9 mouse cellular contexts compared by ENCODE assay signal in the genomic region with DNA sequence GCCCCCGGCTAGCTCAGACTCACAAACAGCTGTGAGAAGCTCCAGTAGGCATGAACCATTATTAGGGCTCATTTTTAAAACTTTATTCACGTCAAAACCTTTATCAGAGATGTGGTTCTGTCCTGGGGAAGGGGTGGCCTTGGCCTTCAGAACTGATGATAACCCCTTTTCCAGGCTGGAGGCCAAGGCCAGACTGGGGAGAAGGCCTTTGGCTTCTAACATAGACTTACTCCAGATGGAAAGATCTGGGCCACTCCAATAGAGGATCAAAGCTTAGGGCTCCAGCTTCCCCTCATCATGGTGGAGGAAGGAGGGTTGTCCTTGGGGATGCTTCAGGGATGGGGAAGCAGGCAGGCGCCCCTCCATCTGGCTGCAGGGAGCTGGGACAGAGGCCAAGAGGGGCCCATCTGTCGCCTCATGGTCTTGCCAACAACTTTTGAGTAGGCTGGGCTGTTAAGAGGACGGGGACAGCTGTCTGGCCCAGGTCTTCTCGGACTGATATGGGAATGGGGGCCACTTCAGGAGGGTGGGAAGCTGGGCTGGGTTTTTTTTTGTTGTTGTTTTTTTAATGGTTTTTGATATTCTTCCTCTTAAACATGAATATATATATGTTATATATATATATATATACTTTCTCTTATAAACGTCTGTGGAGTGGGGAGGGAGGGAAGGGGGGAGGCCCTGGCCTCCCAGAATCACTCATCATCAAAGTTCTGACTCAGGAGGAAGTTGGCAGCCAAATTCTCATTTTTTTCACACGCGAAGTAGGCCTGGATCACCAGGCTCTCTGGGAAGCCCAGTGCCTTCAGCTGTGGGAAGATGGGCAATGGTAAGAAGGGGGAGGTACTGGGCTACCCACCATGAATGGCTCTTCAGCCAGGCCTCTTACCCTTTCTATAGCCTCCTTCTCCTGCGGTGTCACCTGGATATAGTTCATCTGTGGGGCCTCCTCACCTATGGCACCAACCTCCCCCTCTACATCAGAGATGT. TPM values are rescaled to one million over a fixed set of nuclear protein-coding genes. Genes with fewer than 3 reads are reported as not detected.
DNase-seq lines count a peak whose midpoint lies in the region; ATAC-seq lines count a peak whose summit lies in the region.
"Had no signal": no experiment of that assay in that cellular context is flagged by ENCODE, and none has a peak within 500 bp of the region (broad histone marks: within the 10 kb centered on the region; RNA-seq: fewer than 3 reads in every experiment).

No protein-coding gene starts in this region.

- H3K4me2 ChIP-seq in midbrain, embryonic 11.5 days: no peak overlapping the region
- H3K4me2 ChIP-seq in midbrain, embryonic 16.5 days (ENCODE audit: low read length): no peak overlapping the region

- peak overlapping the region; percentile 98 for H3K4me3 ChIP-seq in erythroblast, embryonic 14.5 days (replicated peaks)
- H3K4me3 ChIP-seq in midbrain, embryonic 11.5 days (ENCODE audit: low read depth, low read length): no peak overlapping the region
- H3K4me3 ChIP-seq in midbrain, embryonic 16.5 days (ENCODE audit: low read depth, low read length): no peak overlapping the region

- peak; percentile 69 for DNase-seq in midbrain, embryonic 11.5 days (ENCODE audit: low spot score, missing footprints)
- peak; percentile 77 to 86 for DNase-seq in frontal cortex, postnatal 36 days (ENCODE audit: low spot score in 2 of 2)
- peak; percentile 31 for DNase-seq in liver
- DNase-seq in natural killer cell, adult 2 months (ENCODE audit: low spot score in 2 of 2): no peak
- DNase-seq in embryo, embryonic 10.5 days (ENCODE audit: low spot score): no peak

- 92% methylated on average over 10 of the region's 10 CpGs for WGBS in midbrain, embryonic 11.5 days
- 66% methylated on average over 10 of the region's 10 CpGs for WGBS in midbrain, embryonic 16.5 days

- no peak overlapping the region for H3K27ac ChIP-seq in midbrain, embryonic 11.5 days (ENCODE audit: low read depth, low read length)
- no peak overlapping the region for H3K27ac ChIP-seq in midbrain, embryonic 16.5 days (ENCODE audit: low read length)
- H3K27ac ChIP-seq: macrophage had no signal

- peaks cover 82% of the 10 kb centered on the region for H3K36me3 ChIP-seq in erythroblast, embryonic 14.5 days (ENCODE audit: control insufficient read depth)
- H3K36me3 ChIP-seq in midbrain, embryonic 11.5 days (ENCODE audit: control insufficient read depth, insufficient read depth, low read length): peaks cover 28% of the 10 kb centered on the region
- peaks cover 30% of the 10 kb centered on the region for H3K36me3 ChIP-seq in midbrain, embryonic 16.5 days (ENCODE audit: control insufficient read depth, insufficient read depth, low read length)

- no peaks in the 10 kb centered on the region for H3K27me3 ChIP-seq in erythroblast, embryonic 14.5 days (ENCODE audit: control insufficient read depth)
- no peaks in the 10 kb centered on the region for H3K27me3 ChIP-seq in midbrain, embryonic 11.5 days (ENCODE audit: control insufficient read depth, insufficient read depth, low read length)
- no peaks in the 10 kb centered on the region for H3K27me3 ChIP-seq in midbrain, embryonic 16.5 days (ENCODE audit: control insufficient read depth, insufficient read depth, low read depth, low read length)

- peaks cover 87% of the 10 kb centered on the region for H3K4me1 ChIP-seq in erythroblast, embryonic 14.5 days (ENCODE audit: control insufficient read depth)
- H3K4me1 ChIP-seq in midbrain, embryonic 11.5 days (ENCODE audit: control insufficient read depth, insufficient read depth, low read length): peaks cover 15% of the 10 kb centered on the region
- H3K4me1 ChIP-seq in midbrain, embryonic 16.5 days (ENCODE audit: control insufficient read depth, insufficient read depth, low read length): peaks cover 19% of the 10 kb centered on the region

- no peaks in the 10 kb centered on the region for H3K9me3 ChIP-seq in erythroblast, embryonic 14.5 days (ENCODE audit: control insufficient read depth, low read length)
- no peaks in the 10 kb centered on the region for H3K9me3 ChIP-seq in midbrain, embryonic 11.5 days (ENCODE audit: control insufficient read depth, low read length)
- no peaks in the 10 kb centered on the region for H3K9me3 ChIP-seq in midbrain, embryonic 16.5 days (replicated peaks; ENCODE audit: control insufficient read depth, low read length, poor library complexity, severe bottlenecking)

- no peak overlapping the region for H3K9ac ChIP-seq in midbrain, embryonic 11.5 days (ENCODE audit: low read length)
- H3K9ac ChIP-seq in midbrain, embryonic 16.5 days (ENCODE audit: low read depth, low read length): no peak overlapping the region

- no peak for ATAC-seq in erythroblast, adult 5-6 weeks (replicated peaks; ENCODE audit: low FRiP score, poor library complexity, severe bottlenecking)
- no peak for ATAC-seq in midbrain, embryonic 11.5 days (ENCODE audit: low FRiP score)
- ATAC-seq in midbrain, embryonic 16.5 days: no peak

RNA-seq across cellular contexts. Expression of gene Gadd45gip1, which starts 3.8 kb away (rescaled TPM):
- polyA plus RNA-seq in erythroblast, embryonic 14.5 days (2012): 10.3 and 11.6 TPM in 2 replicates
- total RNA-seq in erythroblast, adult 5-6 weeks (2015; ENCODE audit: low replicate concordance): 4.4 and 5.9 TPM in 2 replicates
- total RNA-seq in erythroblast, adult 5-6 weeks (2017; ENCODE audit: low replicate concordance): 7.4 and 7.7 TPM in 2 replicates
- polyA plus RNA-seq in midbrain, embryonic 11.5 days (2014; fragmentation: Nextera tagmentation; extraction: Ambion mirVana): 37.3 and 37.8 TPM in 2 replicates
- 35.0 and 37.4 TPM in 2 replicates for polyA plus RNA-seq in midbrain, embryonic 16.5 days (2015; fragmentation: Nextera tagmentation; extraction: Ambion mirVana)

RNA-seq across cellular contexts. Expression of gene Rad23a, which starts 5.3 kb away (rescaled TPM):
- polyA plus RNA-seq in erythroblast, embryonic 14.5 days (2012): 740 and 808 TPM in 2 replicates
- 379 and 406 TPM in 2 replicates for total RNA-seq in erythroblast, adult 5-6 weeks (2015; ENCODE audit: low replicate concordance)
- total RNA-seq in erythroblast, adult 5-6 weeks (2017; ENCODE audit: low replicate concordance): 572 and 669 TPM in 2 replicates
- 87.7 and 100 TPM in 2 replicates for polyA plus RNA-seq in midbrain, embryonic 11.5 days (2014; fragmentation: Nextera tagmentation; extraction: Ambion mirVana)
- polyA plus RNA-seq in midbrain, embryonic 16.5 days (2015; fragmentation: Nextera tagmentation; extraction: Ambion mirVana): 80.7 and 85.6 TPM in 2 replicates

RNA-seq across cellular contexts. Expression of gene Calr, which starts 11.6 kb away (rescaled TPM):
- 29.4 and 30.9 TPM in 2 replicates for polyA plus RNA-seq in erythroblast, embryonic 14.5 days (2012)
- total RNA-seq in erythroblast, adult 5-6 weeks (2015; ENCODE audit: low replicate concordance): 255 and 289 TPM in 2 replicates
- total RNA-seq in erythroblast, adult 5-6 weeks (2017; ENCODE audit: low replicate concordance): 800 and 908 TPM in 2 replicates
- 708 and 747 TPM in 2 replicates for polyA plus RNA-seq in midbrain, embryonic 11.5 days (2014; fragmentation: Nextera tagmentation; extraction: Ambion mirVana)
- 662 and 691 TPM in 2 replicates for polyA plus RNA-seq in midbrain, embryonic 16.5 days (2015; fragmentation: Nextera tagmentation; extraction: Ambion mirVana)

RNA-seq across cellular contexts. Expression of gene Dand5, which starts 12.5 kb away (rescaled TPM):
- 1.3 and 1.5 TPM in 2 replicates for polyA plus RNA-seq in erythroblast, embryonic 14.5 days (2012)
- 2.3 TPM in 1 of 2 replicates, not detected in the other for total RNA-seq in erythroblast, adult 5-6 weeks (2015; ENCODE audit: low replicate concordance)
- 2.3 and 3.9 TPM in 2 replicates for total RNA-seq in erythroblast, adult 5-6 weeks (2017; ENCODE audit: low replicate concordance)
- polyA plus RNA-seq in midbrain, embryonic 11.5 days (2014; fragmentation: Nextera tagmentation; extraction: Ambion mirVana): 3.9 and 4.6 TPM in 2 replicates
- polyA plus RNA-seq in midbrain, embryonic 16.5 days (2015; fragmentation: Nextera tagmentation; extraction: Ambion mirVana): 11.7 and 12.4 TPM in 2 replicates

RNA-seq across cellular contexts. Expression of gene Farsa, which starts 21.6 kb away (rescaled TPM):
- 9.0 and 9.3 TPM in 2 replicates for polyA plus RNA-seq in erythroblast, embryonic 14.5 days (2012)
- 6.0 and 9.6 TPM in 2 replicates for total RNA-seq in erythroblast, adult 5-6 weeks (2015; ENCODE audit: low replicate concordance)
- total RNA-seq in erythroblast, adult 5-6 weeks (2017; ENCODE audit: low replicate concordance): 25.0 and 28.8 TPM in 2 replicates
- 77.4 and 84.4 TPM in 2 replicates for polyA plus RNA-seq in midbrain, embryonic 11.5 days (2014; fragmentation: Nextera tagmentation; extraction: Ambion mirVana)
- polyA plus RNA-seq in midbrain, embryonic 16.5 days (2015; fragmentation: Nextera tagmentation; extraction: Ambion mirVana): 108 and 113 TPM in 2 replicates

Comparison
In these comparisons a context has a peak if more than half of its experiments do, and no peak if none do; other contexts are left out.
1. DNase-seq: peak in midbrain, embryonic 11.5 days (single experiment), frontal cortex, postnatal 36 days (2 of 2) and liver (single experiment); none in natural killer cell, adult 2 months (0 of 2) and embryo, embryonic 10.5 days (single experiment).
2. RNA of gene Calr, which starts 11.6 kb away (polyA plus RNA-seq): 708 to 747 TPM in midbrain, embryonic 11.5 days and 662 to 691 TPM in midbrain, embryonic 16.5 days; 29.4 to 30.9 TPM in erythroblast, embryonic 14.5 days; every median in the first group is over 10 times any median in the second.